ENCODE assay signal across 8 mouse cellular contexts in the genomic region with DNA sequence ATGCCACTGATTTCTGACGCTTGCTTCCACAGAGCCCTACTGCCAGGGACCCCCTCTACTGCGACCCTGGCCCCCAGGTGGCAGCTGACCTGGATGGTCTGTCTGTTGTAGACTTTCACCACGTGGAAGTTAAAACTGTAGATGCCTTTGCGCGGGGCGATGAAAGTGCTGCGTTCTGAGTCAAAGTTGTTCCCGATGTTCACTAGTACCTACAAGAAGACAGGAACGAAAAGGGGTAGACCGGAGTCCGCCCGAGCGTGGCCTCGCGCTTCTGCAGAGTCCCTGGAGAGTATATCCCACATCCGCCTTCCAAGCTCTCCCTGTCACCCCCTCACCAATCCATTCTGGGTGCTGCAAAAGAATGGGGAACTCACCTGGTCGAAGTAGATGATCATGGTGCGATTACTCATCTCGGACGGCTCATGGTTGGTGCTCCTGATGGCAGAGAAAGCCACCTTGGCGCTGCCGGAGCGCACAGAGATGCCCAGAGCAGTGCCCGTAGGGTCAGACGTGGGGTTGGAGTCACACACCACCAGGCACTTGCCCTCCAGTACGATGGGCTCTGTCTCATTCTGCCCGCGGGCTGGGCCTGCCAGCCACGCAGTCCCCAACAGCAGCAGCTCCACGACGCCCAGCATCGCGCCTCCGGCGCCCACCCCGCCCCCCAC. TPM values are rescaled to one million over a fixed set of nuclear protein-coding genes. Genes with fewer than 3 reads are reported as not detected.
DNase-seq lines count a peak whose midpoint lies in the region; ATAC-seq and TF ChIP-seq lines count a peak whose summit lies in the region.

No protein-coding gene starts in this region.

- H3K4me2 ChIP-seq in kidney, embryonic 16.5 days (replicated peaks; ENCODE audit: low read depth, low read length) = peak overlapping the region; percentile 77
- H3K4me2 ChIP-seq in heart, postnatal 0 days (ENCODE audit: low read depth, low read length) = peak overlapping the region; percentile 70

- no peak for TF ChIP-seq EP300 in heart, postnatal 0 days (IDR thresholded peaks at IDR 0.05; ENCODE audit: low read depth)

- DNase-seq in kidney, postnatal 36 days = no peak
- peak; percentile 73 for DNase-seq in cerebellum, adult 9-10 months
- DNase-seq in heart, postnatal 0 days (ENCODE audit: low spot score) = no peak
- peak; percentile 61 for DNase-seq in midbrain, embryonic 10.5 days (ENCODE audit: low spot score)
- DNase-seq in gastrocnemius, adult 18-20 months (ENCODE audit: low spot score) = no peak
- DNase-seq in adrenal gland, postnatal 14 days = no peak
- no peak for DNase-seq in lung, postnatal 25 days (ENCODE audit: low spot score)

- peak overlapping the region; percentile 53; the same call in 1 of the 2 replicates for H3K9ac ChIP-seq in kidney, embryonic 16.5 days (replicated peaks; ENCODE audit: low read length)
- H3K9ac ChIP-seq in heart, postnatal 0 days (replicated peaks; ENCODE audit: low read depth, low read length) = no peak overlapping the region

- no peak for TF ChIP-seq CTCF in heart, postnatal 0 days (IDR thresholded peaks at IDR 0.05; ENCODE audit: low read depth)

- H3K27ac ChIP-seq in kidney, embryonic 16.5 days (ENCODE audit: low read length) = no peak overlapping the region
- H3K27ac ChIP-seq in heart, postnatal 0 days (ENCODE audit: low read depth) = no peak overlapping the region
- peak overlapping the region; percentile 86 for H3K27ac ChIP-seq in midbrain, embryonic 10.5 days (replicated peaks)

- under 1% methylated on average over 36 of the region's 36 CpGs for WGBS in kidney, embryonic 16.5 days
- WGBS in heart, postnatal 0 days = 3% methylated on average over 31 of the region's 36 CpGs
- WGBS in midbrain, embryonic 10.5 days = under 1% methylated on average over 31 of the region's 36 CpGs

- peaks cover 93% of the 10 kb centered on the region for H3K27me3 ChIP-seq in kidney, embryonic 16.5 days (ENCODE audit: insufficient read depth, low read length)
- H3K27me3 ChIP-seq in heart, postnatal 0 days (ENCODE audit: control insufficient read depth, insufficient read depth, low read length) = peaks cover 93% of the 10 kb centered on the region
- H3K27me3 ChIP-seq in midbrain, embryonic 10.5 days (ENCODE audit: low read depth, poor library complexity, severe bottlenecking) = peaks cover 85% of the 10 kb centered on the region

- peaks cover 25% of the 10 kb centered on the region for H3K4me1 ChIP-seq in kidney, embryonic 16.5 days (ENCODE audit: insufficient read depth, low read length)
- peaks cover 20% of the 10 kb centered on the region for H3K4me1 ChIP-seq in heart, postnatal 0 days (ENCODE audit: control insufficient read depth, insufficient read depth)
- peaks cover 84% of the 10 kb centered on the region for H3K4me1 ChIP-seq in midbrain, embryonic 10.5 days

- ATAC-seq in kidney, embryonic 16.5 days (ENCODE audit: low FRiP score, low TSS enrichment) = peak; percentile 32; the same call in 1 of the 2 replicates
- ATAC-seq in heart, postnatal 0 days (ENCODE audit: insufficient read depth, low read depth) = no peak

- H3K36me3 ChIP-seq in kidney, embryonic 16.5 days (ENCODE audit: insufficient read depth, low read length) = no peaks in the 10 kb centered on the region
- H3K36me3 ChIP-seq in heart, postnatal 0 days (replicated peaks; ENCODE audit: control insufficient read depth, insufficient read depth, low read length) = no peaks in the 10 kb centered on the region
- H3K36me3 ChIP-seq in midbrain, embryonic 10.5 days = no peaks in the 10 kb centered on the region

- H3K4me3 ChIP-seq in kidney, embryonic 16.5 days (ENCODE audit: low read length) = peak overlapping the region; percentile 53
- H3K4me3 ChIP-seq in heart, postnatal 0 days (ENCODE audit: low read depth, low read length) = peak overlapping the region; percentile 44
- peak overlapping the region; percentile 72 for H3K4me3 ChIP-seq in midbrain, embryonic 10.5 days

- H3K9me3 ChIP-seq in kidney, embryonic 16.5 days (ENCODE audit: low read length) = no peaks in the 10 kb centered on the region
- H3K9me3 ChIP-seq in heart, postnatal 0 days (replicated peaks; ENCODE audit: control insufficient read depth, low read length) = no peaks in the 10 kb centered on the region
- no peaks in the 10 kb centered on the region for H3K9me3 ChIP-seq in midbrain, embryonic 10.5 days (replicated peaks)

RNA-seq across cellular contexts. Expression of gene Cbln1, which starts 0.7 kb away (rescaled TPM):
- polyA plus RNA-seq in kidney, embryonic 16.5 days (2015; fragmentation: Nextera tagmentation; extraction: Ambion mirVana) = 0.06 TPM in 1 of 2 replicates, not detected in the other
- total RNA-seq in heart, postnatal 0 days (2014; rRNA removed; ENCODE audit: low replicate concordance) = not detected in 2 replicates
- polyA plus RNA-seq in heart, postnatal 0 days (2015; fragmentation: Nextera tagmentation; extraction: Ambion mirVana) = 0.08 TPM in 1 of 2 replicates, not detected in the other
- polyA plus RNA-seq in midbrain, embryonic 10.5 days (2016; fragmentation: Nextera tagmentation; extraction: Ambion mirVana) = 2.7 and 3.3 TPM in 2 replicates
- total RNA-seq in gastrocnemius, adult 18-20 months (2021) = not detected
- total RNA-seq in adrenal gland, postnatal 14 days (2021) = 0.52 and 1.2 TPM in 2 replicates

Comparison
In these comparisons a context has a peak if more than half of its experiments do, and no peak if none do; other contexts are left out.
1. DNase-seq: peak in cerebellum, adult 9-10 months (single experiment) and midbrain, embryonic 10.5 days (single experiment); none in kidney, postnatal 36 days (0 of 2), heart, postnatal 0 days (single experiment), gastrocnemius, adult 18-20 months (single experiment), adrenal gland, postnatal 14 days (single experiment) and lung, postnatal 25 days (single experiment).
2. Peak in every context shown above with its lines, with median percentiles within 50 percentile points of each other: H3K4me3 ChIP-seq.